Mouse (Mus musculus): ENCODE results near the gene Gse1.
A peak's percentile ranks its signal among the peaks of the same experiment; 100 is the strongest.

- TF ChIP-seq POLR2AphosphoS2 (IDR thresholded peaks at IDR 0.05; ENCODE audit: insufficient read length, low read depth) (peak; percentile 13), POLR2A (IDR thresholded peaks at IDR 0.05; ENCODE audit: insufficient read length, low read depth) (no peak)
Observed at GRCm38 (mm10) chr8:120574941-120575340, 346.7 kb downstream of the Gse1 start.

All from myocyte (in vitro differentiated cells).